Mouse (Mus musculus) C2C12 (cell line): ENCODE measurements around the gene Etv2.

Experiments used
- CTCF ChIP-seq: IDR thresholded peaks from one replicate; pipeline ENCODE4 v1.5.1; 2011; ENCODE audit not compliant: control insufficient read depth, insufficient read depth, insufficient read length
- USF1 ChIP-seq: IDR thresholded peaks from one replicate; pipeline ENCODE4 v1.6.1; 2011; ENCODE audit warnings: low read depth, mild to moderate bottlenecking, control low read depth, moderate library complexity

GRCm38 (mm10) chr7:30649591-30650540 is 14.2 kb upstream of the Etv2 start, which contains the start of gene Rbm42:
- TF ChIP-seq CTCF, result no peak
- TF ChIP-seq USF1, result no peak
